Comparison of ENCODE assay signal across 24 mouse cellular contexts in genomic region chr15:27676211-27676610, GRCm38 (mm10). TPM values are rescaled to one million over a fixed set of nuclear protein-coding genes. Genes with fewer than 3 reads are reported as not detected.
DNase-seq lines count a peak whose midpoint lies in the region; ATAC-seq and TF ChIP-seq lines count a peak whose summit lies in the region.
"Had no signal": no experiment of that assay in that cellular context is flagged by ENCODE, and none has a peak within 500 bp of the region (broad histone marks: within the 10 kb centered on the region; RNA-seq: fewer than 3 reads in every experiment).

No protein-coding gene starts in this region.

- DNase-seq in forebrain, postnatal 0 days: no peak
- peak; percentile 42 for DNase-seq in thymus, postnatal 4 days
- DNase-seq in thymus, postnatal 10 days (ENCODE audit: low spot score in 2 of 2): no peak
- DNase-seq: adrenal gland, postnatal 10 days; B cell, adult 2 months; cerebellum, adult 8-10 months; cerebellum, postnatal 36 days; embryo, embryonic 11 days; gastrocnemius, postnatal 25 days; heart, postnatal 36 days; kidney, adult 2 months; liver; right cerebral cortex, postnatal 14 days; thymus, postnatal 14 days had no signal

- 0 out of 2 replicates have a peak overlapping the region, but pooled peaks have one; percentile 19 for H3K27ac ChIP-seq in forebrain, embryonic 12.5 days
- H3K27ac ChIP-seq in forebrain, postnatal 0 days (ENCODE audit: low read depth, low read length): no peak overlapping the region
- H3K27ac ChIP-seq: embryonic facial prominence, embryonic 15.5 days; heart, embryonic 15.5 days; hindbrain, embryonic 15.5 days; kidney, postnatal 0 days; limb, embryonic 10.5 days; liver, embryonic 15.5 days had no signal

- WGBS in forebrain, embryonic 12.5 days: 50% methylated on average over 9 of the region's 9 CpGs
- 45% methylated on average over 9 of the region's 9 CpGs for whole genome bisulfite sequencing in forebrain, postnatal 0 days

- peaks cover 13% of the 10 kb centered on the region for H3K27me3 ChIP-seq in forebrain, embryonic 12.5 days
- no peaks in the 10 kb centered on the region; the same call in 1 of the 2 replicates for H3K27me3 ChIP-seq in forebrain, postnatal 0 days (ENCODE audit: insufficient read depth, low read length)
- H3K27me3 ChIP-seq in megakaryocyte, embryonic 14.5 days (replicated peaks): peaks cover 36% of the 10 kb centered on the region
- H3K27me3 ChIP-seq: embryonic facial prominence, embryonic 15.5 days; hindbrain, embryonic 15.5 days had no signal

- no peak overlapping the region for H3K4me2 ChIP-seq in forebrain, embryonic 12.5 days
- H3K4me2 ChIP-seq in forebrain, postnatal 0 days (ENCODE audit: low read depth): no peak overlapping the region
- H3K4me2 ChIP-seq: embryonic facial prominence, embryonic 15.5 days; heart, embryonic 15.5 days; hindbrain, embryonic 15.5 days; liver, embryonic 15.5 days had no signal

- no peak overlapping the region for H3K4me3 ChIP-seq in forebrain, embryonic 12.5 days (replicated peaks)
- H3K4me3 ChIP-seq in forebrain, postnatal 0 days (ENCODE audit: low read depth, low read length): no peak overlapping the region
- H3K4me3 ChIP-seq in megakaryocyte, embryonic 14.5 days (replicated peaks): peak overlapping the region; percentile 44
- H3K4me3 ChIP-seq: embryonic facial prominence, embryonic 15.5 days; heart, embryonic 15.5 days; hindbrain, embryonic 15.5 days; limb, embryonic 10.5 days; liver, embryonic 15.5 days had no signal

- no peak overlapping the region for H3K9ac ChIP-seq in forebrain, embryonic 12.5 days
- H3K9ac ChIP-seq in forebrain, postnatal 0 days: no peak overlapping the region
- H3K9ac ChIP-seq: embryonic facial prominence, embryonic 15.5 days; heart, embryonic 15.5 days; hindbrain, embryonic 15.5 days; liver, embryonic 15.5 days had no signal

- peaks cover 25% of the 10 kb centered on the region for H3K4me1 ChIP-seq in forebrain, embryonic 12.5 days
- peaks cover 5% of the 10 kb centered on the region; the same call in 1 of the 2 replicates for H3K4me1 ChIP-seq in forebrain, postnatal 0 days (ENCODE audit: insufficient read depth)
- peaks cover 53% of the 10 kb centered on the region for H3K4me1 ChIP-seq in megakaryocyte, embryonic 14.5 days

- ATAC-seq in forebrain, embryonic 12.5 days (ENCODE audit: low FRiP score): no peak
- ATAC-seq in forebrain, postnatal 0 days: no peak
- no peak for ATAC-seq in megakaryocyte, adult 5-6 weeks (ENCODE audit: poor library complexity, severe bottlenecking)
- no peak for ATAC-seq in granulocyte monocyte progenitor cell, adult 5-6 weeks (replicated peaks; ENCODE audit: poor library complexity, severe bottlenecking)

- no peaks in the 10 kb centered on the region for H3K36me3 ChIP-seq in forebrain, embryonic 12.5 days (replicated peaks)
- no peaks in the 10 kb centered on the region for H3K36me3 ChIP-seq in forebrain, postnatal 0 days (ENCODE audit: insufficient read depth)
- no peaks in the 10 kb centered on the region for H3K36me3 ChIP-seq in megakaryocyte, embryonic 14.5 days (replicated peaks; ENCODE audit: low read length)
- H3K36me3 ChIP-seq: embryonic facial prominence, embryonic 15.5 days; heart, embryonic 15.5 days; hindbrain, embryonic 15.5 days; limb, embryonic 10.5 days; liver, embryonic 15.5 days had no signal

- TF ChIP-seq CTCF in forebrain, postnatal 0 days (IDR thresholded peaks at IDR 0.05; ENCODE audit: low read depth): no peak

- no peaks in the 10 kb centered on the region for H3K9me3 ChIP-seq in forebrain, embryonic 12.5 days
- no peaks in the 10 kb centered on the region for H3K9me3 ChIP-seq in forebrain, postnatal 0 days (ENCODE audit: low read length)
- no peaks in the 10 kb centered on the region for H3K9me3 ChIP-seq in megakaryocyte, embryonic 14.5 days
- H3K9me3 ChIP-seq: embryonic facial prominence, embryonic 15.5 days; heart, embryonic 15.5 days; hindbrain, embryonic 15.5 days; limb, embryonic 10.5 days; liver, embryonic 15.5 days had no signal

RNA-seq across cellular contexts. Expression of gene Otulinl, which starts 5.2 kb away (rescaled TPM):
- polyA plus RNA-seq in forebrain, embryonic 12.5 days (2016; fragmentation: Nextera tagmentation; extraction: Ambion mirVana): 5.8 and 6.5 TPM in 2 replicates
- 7.3 and 7.5 TPM in 2 replicates for total RNA-seq in forebrain, postnatal 0 days (2014; rRNA removed)
- polyA plus RNA-seq in forebrain, postnatal 0 days (2015; fragmentation: Nextera tagmentation; extraction: Ambion mirVana): 13.3 and 17.0 TPM in 2 replicates
- polyA plus RNA-seq in megakaryocyte, embryonic 14.5 days (2012; ENCODE audit: insufficient read depth, low replicate concordance): 1.4 TPM in 1 of 2 replicates, not detected in the other
- total RNA-seq in megakaryocyte, adult 5-6 weeks (2015): 215 and 219 TPM in 2 replicates
- 83.1 and 85.6 TPM in 2 replicates for total RNA-seq in megakaryocyte, adult 5-6 weeks (2017)
- 56.7 and 73.7 TPM in 2 replicates for total RNA-seq in granulocyte monocyte progenitor cell, adult 5-6 weeks (2014; fragmentation: Nextera tagmentation)
- total RNA-seq in granulocyte monocyte progenitor cell, adult 5-6 weeks (2017): 29.6 and 35.3 TPM in 2 replicates

RNA-seq across cellular contexts. Expression of gene Otulin, which starts 45.7 kb away (rescaled TPM):
- polyA plus RNA-seq in forebrain, embryonic 12.5 days (2016; fragmentation: Nextera tagmentation; extraction: Ambion mirVana): 32.5 and 32.7 TPM in 2 replicates
- 26.5 and 27.4 TPM in 2 replicates for total RNA-seq in forebrain, postnatal 0 days (2014; rRNA removed)
- polyA plus RNA-seq in forebrain, postnatal 0 days (2015; fragmentation: Nextera tagmentation; extraction: Ambion mirVana): 25.1 and 28.5 TPM in 2 replicates
- 6.2 and 25.7 TPM in 2 replicates for polyA plus RNA-seq in megakaryocyte, embryonic 14.5 days (2012; ENCODE audit: insufficient read depth, low replicate concordance)
- 69.0 and 83.8 TPM in 2 replicates for total RNA-seq in megakaryocyte, adult 5-6 weeks (2015)
- total RNA-seq in megakaryocyte, adult 5-6 weeks (2017): 40.1 and 40.6 TPM in 2 replicates
- total RNA-seq in granulocyte monocyte progenitor cell, adult 5-6 weeks (2014; fragmentation: Nextera tagmentation): 55.0 and 74.2 TPM in 2 replicates
- 41.3 and 50.3 TPM in 2 replicates for total RNA-seq in granulocyte monocyte progenitor cell, adult 5-6 weeks (2017)
